Mouse (Mus musculus) MEL (cell line): Measurements from ENCODE around the gene Myct1. TPM values are rescaled to one million over a fixed set of nuclear protein-coding genes. Genes with fewer than 3 reads are reported as not detected.

Experiments
- DNase-seq: peaks from one replicate; pipeline ENCODE4 v3.0.0; 2011; ENCODE audit warnings: low read depth, low spot score
- H3K27ac ChIP-seq: 2 replicates; pipeline ENCODE4 v1.5.1; 2012; ENCODE audit warnings: low read depth, mild to moderate bottlenecking, control low read depth, low read length, moderate library complexity; ENCODE audit not compliant: control insufficient read depth
- H3K27me3 ChIP-seq, 2 experiments: fragments of 150-350 bp in 1 of 2; sonication (generic) in 1 of 2; 2 replicates each; pipeline ENCODE4 v1.6.1; 2012; ENCODE audit warnings: low read length in 2 of 2, mild to moderate bottlenecking in 2 of 2, improper control_type of control experiment in 1 of 2, moderate library complexity in 1 of 2; ENCODE audit not compliant: insufficient read depth in 2 of 2, control insufficient read depth in 1 of 2
- H3K36me3 ChIP-seq, 2 experiments: 2 replicates each; pipeline ENCODE4 v1.6.1; 2012 to 2014; ENCODE audit warnings: low read length in 2 of 2, improper control_type of control experiment in 1 of 2, inconsistent platforms in 1 of 2, mild to moderate bottlenecking in 1 of 2; ENCODE audit not compliant: insufficient read depth in 2 of 2, control insufficient read depth in 1 of 2
- H3K4me1 ChIP-seq, 2 experiments: fragments of 150-350 bp in 1 of 2; sonication (generic) in 1 of 2; 2 replicates each; pipeline ENCODE4 v1.6.1; 2012; ENCODE audit warnings: low read length in 2 of 2, improper control_type of control experiment in 1 of 2, mild to moderate bottlenecking in 1 of 2; ENCODE audit not compliant: insufficient read depth in 2 of 2, control insufficient read depth in 1 of 2
- H3K4me3 ChIP-seq, 2 experiments: fragments of 150-350 bp in 1 of 2; sonication (generic) in 1 of 2; 2 replicates each; pipeline ENCODE4 v1.5.1; 2012; ENCODE audit warnings: low read depth in 2 of 2, low read length in 2 of 2, mild to moderate bottlenecking in 2 of 2, moderate library complexity in 2 of 2, control low read depth in 1 of 2, improper control_type of control experiment in 1 of 2; ENCODE audit not compliant: control insufficient read depth in 1 of 2, insufficient read depth in 1 of 2
- H3K79me2 ChIP-seq: 2 replicates; pipeline ENCODE4 v1.6.1; 2012; ENCODE audit warnings: mild to moderate bottlenecking, low read length, moderate library complexity; ENCODE audit not compliant: control insufficient read depth, poor library complexity, insufficient read depth
- H3K9ac ChIP-seq: 2 replicates; pipeline ENCODE4 v1.6.1; 2012; ENCODE audit warnings: low read depth, mild to moderate bottlenecking, control low read depth, low read length, moderate library complexity; ENCODE audit not compliant: control insufficient read depth, poor library complexity, severe bottlenecking
- H3K9me3 ChIP-seq: fragments of 150-350 bp; sonication (generic); replicated peaks from 2 replicates; pipeline ENCODE4 v1.6.1; 2012; ENCODE audit warnings: mild to moderate bottlenecking, low read length, improper control_type of control experiment, moderate library complexity; ENCODE audit not compliant: insufficient read depth
- CTCF ChIP-seq, 3 experiments: IDR thresholded peaks in 2 of 3; conservative IDR thresholded peaks in 1 of 3; 2 replicates each; pipeline ENCODE4 v1.5.1; 2011 to 2012; ENCODE audit warnings: low read length in 3 of 3, low read depth in 2 of 3, mild to moderate bottlenecking in 2 of 3, improper control_type of control experiment in 1 of 3, inconsistent platforms in 1 of 3, mixed read lengths in 1 of 3, moderate library complexity in 1 of 3; ENCODE audit not compliant: control insufficient read depth in 1 of 3, insufficient read depth in 1 of 3, poor library complexity in 1 of 3, severe bottlenecking in 1 of 3
- EP300 ChIP-seq, 2 experiments: IDR thresholded peaks; 2 replicates each; pipeline ENCODE4 v1.6.1; 2011; ENCODE audit warnings: improper control_type of control experiment in 2 of 2, low read length in 2 of 2, low read depth in 1 of 2, mild to moderate bottlenecking in 1 of 2
- ETS1 ChIP-seq: IDR thresholded peaks from 2 replicates; pipeline ENCODE4 v1.6.1; 2012; ENCODE audit warnings: low read depth, mild to moderate bottlenecking, inconsistent platforms, low read length, improper control_type of control experiment, moderate library complexity
- GABPA ChIP-seq: IDR thresholded peaks from 2 replicates; pipeline ENCODE4 v1.6.1; 2012; ENCODE audit warnings: low read depth, mild to moderate bottlenecking, inconsistent platforms, low read length, improper control_type of control experiment, moderate library complexity
- GATA1 ChIP-seq: IDR thresholded peaks from 2 replicates; pipeline ENCODE4 v1.6.1; 2011; ENCODE audit warnings: low read depth, low read length, improper control_type of control experiment
- JUND ChIP-seq: IDR thresholded peaks from 2 replicates; pipeline ENCODE4 v1.6.1; 2011; ENCODE audit warnings: low read depth, mild to moderate bottlenecking, improper control_type of control experiment, low read length
- MAFK ChIP-seq: IDR thresholded peaks from 2 replicates; pipeline ENCODE4 v1.6.1; 2011; ENCODE audit warnings: low read depth, mild to moderate bottlenecking, low read length, improper control_type of control experiment, borderline replicate concordance
- MAZ ChIP-seq: IDR thresholded peaks from 2 replicates; pipeline ENCODE4 v1.6.1; 2012; ENCODE audit warnings: low read depth, mild to moderate bottlenecking, inconsistent platforms, low read length, improper control_type of control experiment
- MXI1 ChIP-seq: IDR thresholded peaks from 2 replicates; pipeline ENCODE4 v1.6.1; 2011; ENCODE audit warnings: mild to moderate bottlenecking, low read depth, low read length, improper control_type of control experiment
- MYB ChIP-seq: IDR thresholded peaks from 2 replicates; pipeline ENCODE4 v1.6.1; 2011; ENCODE audit warnings: mild to moderate bottlenecking, low read depth, low read length, improper control_type of control experiment
- MYC ChIP-seq: IDR thresholded peaks from 2 replicates; pipeline ENCODE4 v1.6.1; 2011; ENCODE audit warnings: low read depth, mild to moderate bottlenecking, low read length, improper control_type of control experiment, moderate library complexity
- NELFE ChIP-seq: IDR thresholded peaks from 2 replicates; pipeline ENCODE4 v1.6.1; 2011; ENCODE audit warnings: low read depth, low read length, improper control_type of control experiment
- POLR2A ChIP-seq, 2 experiments: IDR thresholded peaks; 2 replicates each; pipeline ENCODE4 v1.6.1; 2011 to 2012; ENCODE audit warnings: low read length in 2 of 2, mild to moderate bottlenecking in 2 of 2, control low read depth in 1 of 2, improper control_type of control experiment in 1 of 2, low read depth in 1 of 2, moderate library complexity in 1 of 2; ENCODE audit not compliant: control insufficient read depth in 1 of 2, insufficient read depth in 1 of 2, poor library complexity in 1 of 2
- POLR2AphosphoS5 ChIP-seq: IDR thresholded peaks from 2 replicates; pipeline ENCODE4 v1.6.1; 2012; ENCODE audit warnings: low read depth, borderline replicate concordance, mild to moderate bottlenecking, inconsistent platforms, low read length, moderate library complexity, mixed read lengths
- RAD21 ChIP-seq: IDR thresholded peaks from 2 replicates; pipeline ENCODE4 v1.6.1; 2011; ENCODE audit warnings: mild to moderate bottlenecking, low read depth, low read length, improper control_type of control experiment
- SMC3 ChIP-seq: IDR thresholded peaks from 2 replicates; pipeline ENCODE4 v1.6.1; 2011; ENCODE audit warnings: low read depth, low read length, improper control_type of control experiment
- TAL1 ChIP-seq: IDR thresholded peaks from 2 replicates; pipeline ENCODE4 v1.6.1; 2012; ENCODE audit warnings: mild to moderate bottlenecking, inconsistent platforms, low read length, moderate library complexity, mixed read lengths
- TBP ChIP-seq: IDR thresholded peaks from 2 replicates; pipeline ENCODE4 v1.8.0; 2011; ENCODE audit warnings: low read depth, low read length, improper control_type of control experiment
- TCF12 ChIP-seq: IDR thresholded peaks from 2 replicates; pipeline ENCODE4 v1.6.1; 2014; ENCODE audit warnings: low read depth, mild to moderate bottlenecking, inconsistent platforms, low read length, improper control_type of control experiment, moderate library complexity
- ZKSCAN1 ChIP-seq: IDR thresholded peaks from 2 replicates; pipeline ENCODE4 v1.6.1; 2012; ENCODE audit warnings: low read depth, mild to moderate bottlenecking, inconsistent platforms, low read length, improper control_type of control experiment, moderate library complexity
- polyA plus RNA-seq, 2 experiments: library from polyadenylated mRNA; stranded (reverse) in 1 of 2; unstranded in 1 of 2; fragments of >175 nt in 1 of 2; fragments of >200 nt in 1 of 2; gene quantifications; 2 replicates each; pipeline versions ENCODE4 v1.2.1 to v1.2.4; 2012; ENCODE audit warnings: low replicate concordance in 2 of 2, low read depth in 1 of 2; ENCODE audit not compliant: insufficient read length in 2 of 2, insufficient read depth in 1 of 2, missing spikeins in 1 of 2
- total RNA-seq: library from RNA; depleted of rRNA; stranded (reverse); fragments of 300-350 nt; gene quantifications from 2 replicates; pipeline ENCODE4 v1.2.3, GENCODE M21; 2012

The Myct1 gene
- total and polyA plus RNA-seq, 3 experiments: 0.24 TPM; not detected in 2

- H3K79me2 ChIP-seq: no peaks in the 10 kb centered on the region
- H3K9ac ChIP-seq: no peak overlapping the region
- H3K4me3 ChIP-seq: no peak overlapping the region
- no peaks in the 10 kb centered on the region for H3K36me3 ChIP-seq
- TF ChIP-seq ZKSCAN1 (no peak), RAD21 (no peak), MXI1 (no peak), TAL1 (no peak), MYC (no peak), TCF12 (no peak), ETS1 (no peak), JUND (no peak), SMC3 (no peak), GABPA (no peak), CTCF (IDR thresholded peaks at IDR 0.05 in 2 of 3, conservative IDR thresholded peaks at IDR 0.05 in 1 of 3; ENCODE audit: control insufficient read depth in 1 of 3, insufficient read depth in 1 of 3, low read depth in 2 of 3, low read length in 3 of 3, poor library complexity in 1 of 3, severe bottlenecking in 1 of 3) (no peak), GATA1 (no peak), TBP (no peak), MYB (no peak), NELFE (no peak), MAZ (no peak), POLR2A (IDR thresholded peaks at IDR 0.05; ENCODE audit: control insufficient read depth in 1 of 2, insufficient read depth in 1 of 2, low read depth in 1 of 2, low read length in 2 of 2, poor library complexity in 1 of 2) (no peak)
- H3K27ac ChIP-seq: no peak overlapping the region
- H3K9me3 ChIP-seq: no peaks in the 10 kb centered on the region
- no peaks in the 10 kb centered on the region for H3K4me1 ChIP-seq
- DNase-seq: no peak
- no peaks in the 10 kb centered on the region; a peak in 1 of 4 replicates for H3K27me3 ChIP-seq
Measured at GRCm38 (mm10) chr10:5570059-5570458, 23.5 kb upstream of the Myct1 start.

- Histone ChIP-seq H3K9me3 (no peaks in the 10 kb centered on the region), H3K36me3 (no peaks in the 10 kb centered on the region), H3K27ac (no peak overlapping the region), H3K4me3 (no peak overlapping the region), H3K79me2 (no peaks in the 10 kb centered on the region), H3K27me3 (no peaks in the 10 kb centered on the region; a peak in 1 of 4 replicates), H3K4me1 (no peaks in the 10 kb centered on the region), H3K9ac (no peak overlapping the region)
- TF ChIP-seq POLR2AphosphoS5: no peak
- TF ChIP-seq EP300 (IDR thresholded peaks at IDR 0.05; ENCODE audit: low read depth in 1 of 2, low read length in 2 of 2): no peak
- TF ChIP-seq MAFK: no peak
- no peak for TF ChIP-seq ZKSCAN1
- TF ChIP-seq MYB: no peak
- TF ChIP-seq GATA1: no peak
- DNase-seq: no peak
Measured at GRCm38 (mm10) chr10:5571332-5571731, 22.2 kb upstream of the Myct1 start.
